Mouse (Mus musculus) megakaryocyte progenitor cell, adult 5-6 weeks (primary cell): ENCODE results near the gene Rgs17. TPM values are rescaled to one million over a fixed set of nuclear protein-coding genes. Genes with fewer than 3 reads are reported as not detected.

Experiments used
- ATAC-seq: replicated peaks from 2 replicates; pipeline ENCODE4 v1.8.0; 2016; ENCODE audit warnings: mild to moderate bottlenecking, moderate TSS enrichment, inconsistent platforms; ENCODE audit not compliant: poor library complexity
- total RNA-seq, 2 experiments: library from RNA; stranded (forward) in 1 of 2; stranded (reverse) in 1 of 2; fragments of 157-497, 149-512 nt in 1 of 2; fragments of 200-1000 nt in 1 of 2; gene quantifications; 2 replicates each; pipeline versions ENCODE4 v1.2.3 to v1.2.4; 2015 to 2017

Rgs17 gene
- total RNA-seq, 2 experiments from 2014 or later, result not detected

- peak; percentile 38 for ATAC-seq
These were observed 97.4 kb downstream of the Rgs17 start for GRCm38 (mm10) chr10:5824779-5825178.

GRCm38 (mm10) chr10:5823740-5824491, 98.3 kb downstream of the Rgs17 start, which contains the start of gene Mtrf1l:
Mtrf1l (minus strand) TSS chr10:5823910.
- ATAC-seq, result peak; percentile 76

GRCm38 (mm10) chr10:5823291-5823739, 98.9 kb downstream of the Rgs17 start:
- no peak for ATAC-seq

GRCm38 (mm10) chr10:5818772-5819171, 103.4 kb downstream of the Rgs17 start:
- no peak for ATAC-seq

GRCm38 (mm10) chr10:5815968-5816367, 106.2 kb downstream of the Rgs17 start:
- ATAC-seq, result peak; percentile 87

- ATAC-seq, result no peak
These were observed 108.5 kb downstream of the Rgs17 start for GRCm38 (mm10) chr10:5813724-5814123.

- no peak for ATAC-seq
These were observed 114.5 kb downstream of the Rgs17 start for GRCm38 (mm10) chr10:5807683-5808082.

- no peak for ATAC-seq
These were observed 115.2 kb downstream of the Rgs17 start for GRCm38 (mm10) chr10:5806996-5807395.

- ATAC-seq, result no peak
These were observed 115.8 kb downstream of the Rgs17 start for GRCm38 (mm10) chr10:5806416-5806815.

- peak; percentile 69 for ATAC-seq
These were observed 116.4 kb downstream of the Rgs17 start for GRCm38 (mm10) chr10:5805731-5806307.

- peak; percentile 78 for ATAC-seq
These were observed 116.9 kb downstream of the Rgs17 start, which contains the start of gene Fbxo5 for GRCm38 (mm10) chr10:5805243-5805730. Fbxo5 (minus strand) TSS chr10:5805600.

- peak; percentile 10 for ATAC-seq
These were observed 117.5 kb downstream of the Rgs17 start for GRCm38 (mm10) chr10:5804691-5805156.

GRCm38 (mm10) chr10:5803739-5804138, 118.5 kb downstream of the Rgs17 start:
- no peak for ATAC-seq

- ATAC-seq, result no peak
These were observed 119.3 kb downstream of the Rgs17 start for GRCm38 (mm10) chr10:5802866-5803265.

- ATAC-seq, result no peak
These were observed 121.7 kb downstream of the Rgs17 start for GRCm38 (mm10) chr10:5800490-5800889.

- ATAC-seq, result no peak
These were observed 124.1 kb downstream of the Rgs17 start for GRCm38 (mm10) chr10:5798069-5798468.

- peak; percentile 74 for ATAC-seq
These were observed 131.5 kb downstream of the Rgs17 start for GRCm38 (mm10) chr10:5790657-5791056.

- ATAC-seq, result peak; percentile 95
These were observed 135.3 kb downstream of the Rgs17 start for GRCm38 (mm10) chr10:5786923-5787322.
